Mouse (Mus musculus): ENCODE measurements around the gene Svs5. TPM values are rescaled to one million over a fixed set of nuclear protein-coding genes. Genes with fewer than 3 reads are reported as not detected.

Gene Svs5
- total and polyA plus RNA-seq, 2 experiments from 2014 or later = not detected

GRCm38 (mm10) chr2:164360974-164361657 is 28.6 kb downstream of the Svs5 start:
- Histone ChIP-seq H3K27me3 (ENCODE audit: insufficient read depth, low read length) (no peaks in the 10 kb centered on the region; the same call in 1 of the 2 replicates), H3K27ac (ENCODE audit: low read depth, low read length) (no peak overlapping the region), H3K4me3 (ENCODE audit: low read depth, low read length) (no peak overlapping the region), H3K4me1 (ENCODE audit: insufficient read depth) (no peaks in the 10 kb centered on the region), H3K4me2 (ENCODE audit: low read depth) (no peak overlapping the region), H3K9me3 (ENCODE audit: low read length) (no peaks in the 10 kb centered on the region), H3K9ac (no peak overlapping the region), H3K36me3 (ENCODE audit: insufficient read depth) (no peaks in the 10 kb centered on the region)
- WGBS = 32% methylated on average over 13 of the region's 13 CpGs
- TF ChIP-seq CTCF (IDR thresholded peaks at IDR 0.05; ENCODE audit: low read depth) = no peak
- DNase-seq (no peak), ATAC-seq (no peak)

- ATAC-seq (no peak), DNase-seq (no peak)
- H3K4me3 ChIP-seq (ENCODE audit: low read depth, low read length) = no peak overlapping the region
- H3K9me3 ChIP-seq (ENCODE audit: low read length) = no peaks in the 10 kb centered on the region
- no peaks in the 10 kb centered on the region for H3K36me3 ChIP-seq (ENCODE audit: insufficient read depth)
- H3K27me3 ChIP-seq (ENCODE audit: insufficient read depth, low read length) = no peaks in the 10 kb centered on the region
- no peaks in the 10 kb centered on the region for H3K4me1 ChIP-seq (ENCODE audit: insufficient read depth)
- no peak for TF ChIP-seq CTCF (IDR thresholded peaks at IDR 0.05; ENCODE audit: low read depth)
- 25% methylated on average over 3 of the region's 3 CpGs for WGBS
- H3K9ac ChIP-seq = no peak overlapping the region
- H3K4me2 ChIP-seq (ENCODE audit: low read depth) = no peak overlapping the region
- no peak overlapping the region for H3K27ac ChIP-seq (ENCODE audit: low read depth, low read length)
These were observed 34.4 kb downstream of the Svs5 start for GRCm38 (mm10) chr2:164366947-164367346.

GRCm38 (mm10) chr2:164368620-164369105 is 36.1 kb downstream of the Svs5 start:
- Histone ChIP-seq H3K4me2 (ENCODE audit: low read depth) (no peak overlapping the region), H3K27ac (ENCODE audit: low read depth, low read length) (no peak overlapping the region), H3K27me3 (ENCODE audit: insufficient read depth, low read length) (no peaks in the 10 kb centered on the region), H3K9me3 (ENCODE audit: low read length) (no peaks in the 10 kb centered on the region), H3K36me3 (ENCODE audit: insufficient read depth) (no peaks in the 10 kb centered on the region), H3K4me1 (ENCODE audit: insufficient read depth) (no peaks in the 10 kb centered on the region), H3K4me3 (ENCODE audit: low read depth, low read length) (no peak overlapping the region), H3K9ac (no peak overlapping the region)
- 83% methylated on average over 6 of the region's 6 CpGs for WGBS
- no peak for DNase-seq
- no peak for TF ChIP-seq CTCF (IDR thresholded peaks at IDR 0.05; ENCODE audit: low read depth)
- ATAC-seq = no peak

GRCm38 (mm10) chr2:164371371-164371770 is 38.8 kb downstream of the Svs5 start:
- no peak overlapping the region for H3K4me3 ChIP-seq (ENCODE audit: low read depth, low read length)
- H3K4me1 ChIP-seq (ENCODE audit: insufficient read depth) = no peaks in the 10 kb centered on the region
- ATAC-seq (no peak), DNase-seq (no peak)
- 83% methylated on average over 3 of the region's 3 CpGs for whole genome bisulfite sequencing
- H3K27me3 ChIP-seq (ENCODE audit: insufficient read depth, low read length) = no peaks in the 10 kb centered on the region
- no peak overlapping the region for H3K4me2 ChIP-seq (ENCODE audit: low read depth)
- no peaks in the 10 kb centered on the region for H3K36me3 ChIP-seq (ENCODE audit: insufficient read depth)
- TF ChIP-seq CTCF (IDR thresholded peaks at IDR 0.05; ENCODE audit: low read depth) = no peak
- H3K27ac ChIP-seq (ENCODE audit: low read depth, low read length) = no peak overlapping the region
- H3K9me3 ChIP-seq (ENCODE audit: low read length) = no peaks in the 10 kb centered on the region
- no peak overlapping the region for H3K9ac ChIP-seq

- Histone ChIP-seq H3K9ac (no peak overlapping the region), H3K9me3 (ENCODE audit: low read length) (no peaks in the 10 kb centered on the region), H3K4me2 (ENCODE audit: low read depth) (no peak overlapping the region), H3K36me3 (ENCODE audit: insufficient read depth) (no peaks in the 10 kb centered on the region), H3K27me3 (ENCODE audit: insufficient read depth, low read length) (no peaks in the 10 kb centered on the region), H3K27ac (ENCODE audit: low read depth, low read length) (no peak overlapping the region), H3K4me3 (ENCODE audit: low read depth, low read length) (no peak overlapping the region), H3K4me1 (ENCODE audit: insufficient read depth) (no peaks in the 10 kb centered on the region)
- no peak for TF ChIP-seq CTCF (IDR thresholded peaks at IDR 0.05; ENCODE audit: low read depth)
- WGBS = 41% methylated on average over 3 of the region's 3 CpGs
- DNase-seq = no peak
- no peak for ATAC-seq
These were observed 40.0 kb downstream of the Svs5 start for GRCm38 (mm10) chr2:164372408-164373053.

- no peak for DNase-seq
- Histone ChIP-seq H3K9ac (no peak overlapping the region), H3K4me3 (ENCODE audit: low read depth, low read length) (no peak overlapping the region), H3K9me3 (ENCODE audit: low read length) (no peaks in the 10 kb centered on the region), H3K27ac (ENCODE audit: low read depth, low read length) (no peak overlapping the region), H3K4me2 (ENCODE audit: low read depth) (no peak overlapping the region), H3K27me3 (ENCODE audit: insufficient read depth, low read length) (no peaks in the 10 kb centered on the region), H3K4me1 (ENCODE audit: insufficient read depth) (no peaks in the 10 kb centered on the region), H3K36me3 (ENCODE audit: insufficient read depth) (no peaks in the 10 kb centered on the region)
- ATAC-seq = no peak
- WGBS = 35% methylated on average over 4 of the region's 4 CpGs
- TF ChIP-seq CTCF (IDR thresholded peaks at IDR 0.05; ENCODE audit: low read depth) = no peak
These were observed 40.6 kb downstream of the Svs5 start for GRCm38 (mm10) chr2:164373187-164373586.
